In the genomic region with DNA sequence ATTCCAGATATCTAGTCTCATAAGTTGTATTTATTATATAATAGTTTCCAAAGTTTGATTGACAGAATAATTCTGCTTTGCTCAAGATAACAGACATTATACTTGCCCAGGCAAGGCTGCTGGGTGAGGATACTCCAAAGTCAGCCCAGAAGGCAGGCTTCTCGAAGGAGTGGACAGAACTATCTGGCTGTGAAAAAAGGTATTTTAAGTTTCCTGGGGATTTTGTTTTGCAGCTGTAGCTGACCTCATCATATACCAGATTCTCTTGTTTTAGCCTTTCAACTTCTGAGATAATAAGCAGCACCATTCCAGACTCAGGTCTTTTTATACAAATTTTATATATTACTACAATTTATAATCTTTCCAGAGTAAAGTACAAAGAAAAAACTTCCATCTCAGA, we compare ENCODE assay signal across 34 mouse cellular contexts.
"Had no signal": no experiment of that assay in that cellular context is flagged by ENCODE, and none has a peak within 500 bp of the region (broad histone marks: within the 10 kb centered on the region; RNA-seq: fewer than 3 reads in every experiment).

No protein-coding gene starts in this region.

- H3K4me2 ChIP-seq: heart, embryonic 11.5 days; heart, embryonic 12.5 days; heart, embryonic 13.5 days; heart, embryonic 15.5 days; hindbrain, embryonic 12.5 days; hindbrain, embryonic 14.5 days; hindbrain, embryonic 15.5 days; intestine, embryonic 15.5 days; kidney, embryonic 15.5 days had no signal

- H3K36me3 ChIP-seq: heart, embryonic 12.5 days; heart, embryonic 13.5 days; heart, embryonic 15.5 days; hindbrain, embryonic 12.5 days; hindbrain, embryonic 15.5 days; intestine, embryonic 15.5 days had no signal

- H3K4me3 ChIP-seq: heart, embryonic 12.5 days; heart, embryonic 13.5 days; heart, embryonic 15.5 days; hindbrain, embryonic 10.5 days; hindbrain, embryonic 12.5 days; hindbrain, embryonic 15.5 days; intestine, embryonic 15.5 days; kidney, embryonic 15.5 days; layer of hippocampus, adult 2 months; left cerebral cortex, adult 2 months had no signal

- H3K27me3 ChIP-seq: heart, embryonic 12.5 days; heart, embryonic 13.5 days; heart, embryonic 15.5 days; hindbrain, embryonic 12.5 days; hindbrain, embryonic 15.5 days; intestine, embryonic 15.5 days; kidney, embryonic 15.5 days had no signal

- DNase-seq: heart, postnatal 10 days; heart, postnatal 14 days; heart, postnatal 36 days; heart, postnatal 4 days; kidney, adult 11 months; kidney, adult 18-20 months; kidney, adult 2 months; kidney, adult 8-10 months; kidney, adult 9 months; kidney, postnatal 10 days; kidney, postnatal 14 days; kidney, postnatal 25 days; kidney, postnatal 36 days; kidney, postnatal 4 days; layer of hippocampus, adult 9-11 months; layer of hippocampus, postnatal 36 days had no signal

- H3K27ac ChIP-seq: heart, embryonic 13.5 days; heart, embryonic 15.5 days; hindbrain, embryonic 10.5 days; hindbrain, embryonic 12.5 days; hindbrain, embryonic 14.5 days; hindbrain, embryonic 15.5 days; hindbrain, postnatal 0 days; intestine, embryonic 15.5 days; kidney, embryonic 15.5 days; kidney, postnatal 0 days; layer of hippocampus, adult 2 months; left cerebral cortex, adult 2 months had no signal

- H3K4me1 ChIP-seq: hindbrain, embryonic 15.5 days; kidney, embryonic 15.5 days had no signal

- ATAC-seq: hindbrain, embryonic 16.5 days; hindbrain, postnatal 0 days; inflammation-experienced regulatory T-cells, adult 6 months; intestine, embryonic 15.5 days; intestine, embryonic 16.5 days; intestine, postnatal 0 days had no signal

- H3K9ac ChIP-seq: heart, embryonic 12.5 days; heart, embryonic 13.5 days; heart, embryonic 15.5 days; hindbrain, embryonic 12.5 days; hindbrain, embryonic 14.5 days; hindbrain, embryonic 15.5 days; intestine, embryonic 15.5 days; kidney, embryonic 15.5 days had no signal

- H3K9me3 ChIP-seq: heart, embryonic 12.5 days; heart, embryonic 13.5 days; heart, embryonic 15.5 days; hindbrain, embryonic 10.5 days; hindbrain, embryonic 12.5 days; hindbrain, embryonic 15.5 days; intestine, embryonic 15.5 days; kidney, embryonic 15.5 days had no signal
